Mouse (Mus musculus): ENCODE measurements around the gene Pla2g4b.

- TF ChIP-seq EP300 (IDR thresholded peaks at IDR 0.05; ENCODE audit: low read depth) (no peak), CTCF (IDR thresholded peaks at IDR 0.05; ENCODE audit: low read depth) (no peak)
These were observed 5.3 kb upstream of the Pla2g4b start for GRCm38 (mm10) chr2:120027950-120028331.

Data from liver, embryonic 14.5 days (tissue).